Mouse (Mus musculus) CH12.LX (cell line): ENCODE data around the gene Pgap3.

Experiments
- CTCF ChIP-seq, 2 experiments: IDR thresholded peaks in 1 of 2; conservative IDR thresholded peaks in 1 of 2; 2 replicates each; pipeline ENCODE4 v1.5.1; 2011 to 2012; ENCODE audit warnings: low read depth in 2 of 2, low read length in 2 of 2, improper control_type of control experiment in 1 of 2, inconsistent platforms in 1 of 2, mild to moderate bottlenecking in 1 of 2, moderate library complexity in 1 of 2
- E2F4 ChIP-seq: IDR thresholded peaks from 2 replicates; pipeline ENCODE4 v1.6.1; 2011; ENCODE audit warnings: low read depth, low read length, improper control_type of control experiment; ENCODE audit not compliant: insufficient replicate concordance
- GABPA ChIP-seq: IDR thresholded peaks from 2 replicates; pipeline ENCODE4 v1.6.1; 2012; ENCODE audit warnings: low read depth, low read length, improper control_type of control experiment, inconsistent platforms; ENCODE audit not compliant: insufficient replicate concordance
- IRF4 ChIP-seq: IDR thresholded peaks from 2 replicates; pipeline ENCODE4 v1.6.1; 2014; ENCODE audit warnings: low read depth, mild to moderate bottlenecking, inconsistent platforms, low read length, improper control_type of control experiment
- JUN ChIP-seq: IDR thresholded peaks from 2 replicates; pipeline ENCODE4 v1.6.1; 2011; ENCODE audit warnings: low read depth, mild to moderate bottlenecking, low read length, improper control_type of control experiment, moderate library complexity; ENCODE audit not compliant: insufficient read depth
- JUND ChIP-seq: conservative IDR thresholded peaks from 2 replicates; pipeline ENCODE4 v1.6.1; 2011; ENCODE audit warnings: low read depth, low read length, improper control_type of control experiment
- MEF2A ChIP-seq: IDR thresholded peaks from 2 replicates; pipeline ENCODE4 v1.6.1; 2014; ENCODE audit warnings: low read depth, mild to moderate bottlenecking, inconsistent platforms, low read length, improper control_type of control experiment, borderline replicate concordance
- MYC ChIP-seq: IDR thresholded peaks from 2 replicates; pipeline ENCODE4 v1.6.1; 2011; ENCODE audit warnings: low read depth, mild to moderate bottlenecking, improper control_type of control experiment, low read length
- POLR2A ChIP-seq: IDR thresholded peaks from 2 replicates; pipeline ENCODE4 v1.6.1; 2011; ENCODE audit warnings: low read depth, mild to moderate bottlenecking, improper control_type of control experiment, low read length
- POLR2AphosphoS2 ChIP-seq: IDR thresholded peaks from 2 replicates; pipeline ENCODE4 v1.6.1; 2011; ENCODE audit warnings: low read depth, low read length, improper control_type of control experiment
- SIN3A ChIP-seq: IDR thresholded peaks from 2 replicates; pipeline ENCODE4 v1.6.1; 2012; ENCODE audit warnings: low read length, improper control_type of control experiment, inconsistent platforms
- USF1 ChIP-seq: IDR thresholded peaks from 2 replicates; pipeline ENCODE4 v1.6.1; 2014; ENCODE audit warnings: low read depth, mild to moderate bottlenecking, inconsistent platforms, low read length, improper control_type of control experiment
- ZC3H11A ChIP-seq: IDR thresholded peaks from 2 replicates; pipeline ENCODE4 v1.6.1; 2012; ENCODE audit warnings: low read depth, mild to moderate bottlenecking, inconsistent platforms, low read length, improper control_type of control experiment
- ZNF384 ChIP-seq: IDR thresholded peaks from 2 replicates; pipeline ENCODE4 v1.6.1; 2012; ENCODE audit warnings: low read depth, low read length, improper control_type of control experiment, inconsistent platforms

DNA sequence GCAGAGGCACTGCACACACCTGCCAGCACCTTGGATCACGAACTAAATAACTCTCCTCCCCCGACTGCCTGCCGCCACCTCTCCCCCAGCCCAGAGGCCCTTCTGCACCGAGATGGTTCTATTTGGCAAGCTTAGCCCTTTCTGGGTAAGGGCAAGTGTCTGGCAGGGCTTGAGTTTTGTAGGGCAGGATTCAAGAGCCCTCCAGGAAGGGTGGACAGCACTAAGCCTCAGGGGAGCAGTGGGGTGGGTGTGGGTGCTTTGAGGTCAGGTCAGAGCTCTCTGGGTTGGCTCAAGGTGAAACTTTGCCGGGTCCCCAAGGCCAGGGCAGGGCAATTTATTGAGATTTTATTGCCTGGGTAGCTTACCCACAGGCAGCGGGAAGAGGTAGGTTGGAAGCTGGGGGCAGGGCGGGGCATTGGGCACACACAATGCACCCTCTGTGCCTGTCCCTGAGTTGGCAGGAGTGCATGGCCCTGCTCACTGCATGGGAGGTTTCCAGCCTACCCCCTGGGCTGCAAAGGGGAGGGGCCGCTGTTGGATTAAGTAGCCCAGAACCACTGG, 46.6 kb downstream of the Pgap3 start:
- TF ChIP-seq CTCF (conservative IDR thresholded peaks at IDR 0.05 in 1 of 2, IDR thresholded peaks at IDR 0.05 in 1 of 2; ENCODE audit: low read depth in 2 of 2, low read length in 2 of 2) = no peak
- no peak for TF ChIP-seq SIN3A
- no peak for TF ChIP-seq MYC
- no peak for TF ChIP-seq JUN
- TF ChIP-seq JUND = no peak
- TF ChIP-seq GABPA = no peak
- TF ChIP-seq ZC3H11A = no peak
- no peak for TF ChIP-seq POLR2A
- TF ChIP-seq POLR2AphosphoS2 = no peak
- no peak for TF ChIP-seq ZNF384
- no peak for TF ChIP-seq E2F4
- no peak for TF ChIP-seq MEF2A
- no peak for TF ChIP-seq USF1
- TF ChIP-seq IRF4 = no peak
